Mouse (Mus musculus) adrenal gland, postnatal 36 days (tissue): ENCODE measurements around the gene Alg9. TPM values are rescaled to one million over a fixed set of nuclear protein-coding genes. Genes with fewer than 3 reads are reported as not detected.
A peak's percentile ranks its signal among the peaks of the same experiment; 100 is the strongest.
"Not testable (repeated sequence)": the region's sequence is repeated elsewhere in the genome, so short reads cannot be mapped to it uniquely, and the experiment has no call there.

Experiments
- DNase-seq, 2 experiments: peaks; one replicate each; pipeline ENCODE4 v3.0.0; 2021; ENCODE audit warnings: mixed read lengths in 1 of 2
- total RNA-seq, 2 experiments: library from RNA; stranded (reverse); gene quantifications; 2 replicates each; pipeline ENCODE4 v1.2.3; 2021

The Alg9 gene
- total RNA-seq, 2 experiments from 2014 or later = 24.2 to 27.7 TPM

DNA sequence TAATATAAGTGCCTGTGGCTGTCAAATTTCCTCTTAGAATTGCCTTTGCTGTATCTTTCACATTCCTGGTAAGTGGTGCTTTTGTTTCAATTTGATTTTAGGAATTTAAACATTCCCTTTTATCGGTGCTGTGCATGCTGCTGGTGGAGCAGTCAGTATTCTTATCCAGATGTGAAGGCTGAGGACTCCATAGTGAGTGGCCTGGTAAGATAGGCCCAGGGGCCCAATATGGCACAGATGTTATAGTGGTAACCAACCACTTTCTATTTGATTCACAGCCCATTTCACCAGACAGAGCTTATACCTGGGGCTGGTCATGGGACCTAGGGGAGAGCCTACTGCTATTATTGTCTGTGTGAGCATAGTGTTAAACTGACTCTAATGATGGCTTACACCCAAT is 41.7 kb downstream of the Alg9 start:
- DNase-seq = no peak

DNA sequence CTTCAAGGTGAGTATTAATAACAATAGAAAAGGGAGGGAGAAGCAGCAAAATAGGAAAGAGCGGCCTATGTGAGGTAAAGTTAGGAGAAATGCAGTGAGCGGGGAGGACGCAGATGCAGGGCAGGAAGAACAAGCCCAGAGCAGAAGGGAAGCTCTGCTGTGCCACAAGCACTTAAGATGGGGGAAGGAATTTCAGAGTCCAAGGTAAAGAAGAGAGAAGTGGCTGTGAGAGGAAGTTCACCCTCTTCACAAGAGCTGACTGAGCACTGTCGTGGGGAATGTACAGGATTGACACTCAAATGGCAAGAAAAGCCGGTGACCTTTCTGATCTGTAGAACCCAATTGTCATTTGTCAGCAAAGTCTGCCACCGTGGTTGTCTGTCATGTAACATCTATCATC is 43.2 kb downstream of the Alg9 start:
- no peak for DNase-seq

DNA sequence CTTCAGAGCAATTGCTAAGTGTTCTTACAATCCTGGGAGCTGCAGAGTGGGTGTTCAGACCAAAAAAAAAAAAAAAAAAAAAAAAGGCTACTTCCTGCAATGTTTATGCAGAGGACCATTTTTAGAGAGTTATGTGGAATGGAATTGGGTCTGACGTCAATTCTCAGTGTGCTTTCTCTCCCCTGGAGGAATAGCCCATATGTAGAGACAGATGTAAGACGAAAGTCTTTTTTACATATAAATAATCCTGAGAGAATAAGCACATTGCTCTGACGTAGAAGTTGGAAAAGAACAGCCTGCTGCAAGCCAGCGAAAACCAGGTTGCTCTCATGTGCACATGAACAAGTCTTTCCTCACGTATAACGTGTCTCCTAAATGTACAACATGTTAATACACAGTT is 44.9 kb downstream of the Alg9 start:
- no peak for DNase-seq

DNA sequence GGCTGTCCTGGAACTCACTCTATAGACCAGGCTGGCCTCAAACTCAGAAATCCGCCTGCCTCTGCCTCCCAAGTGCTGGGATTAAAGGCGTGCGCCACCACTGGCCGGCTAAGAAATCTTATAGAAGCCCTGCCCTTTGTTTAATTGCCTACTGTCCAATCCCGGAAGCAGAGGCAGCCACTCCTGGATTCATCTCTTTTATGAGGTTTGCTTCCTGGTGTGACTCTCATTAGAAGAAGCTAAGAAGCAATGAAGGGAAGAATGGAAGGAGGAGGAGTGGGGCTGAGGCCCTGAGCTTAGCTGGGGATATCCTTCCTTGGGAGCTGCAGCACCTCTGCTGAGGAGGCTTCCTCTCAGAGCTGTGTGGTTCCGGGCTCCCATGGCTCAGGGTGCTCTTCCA is 46.8 kb downstream of the Alg9 start:
- no peak for DNase-seq

DNA sequence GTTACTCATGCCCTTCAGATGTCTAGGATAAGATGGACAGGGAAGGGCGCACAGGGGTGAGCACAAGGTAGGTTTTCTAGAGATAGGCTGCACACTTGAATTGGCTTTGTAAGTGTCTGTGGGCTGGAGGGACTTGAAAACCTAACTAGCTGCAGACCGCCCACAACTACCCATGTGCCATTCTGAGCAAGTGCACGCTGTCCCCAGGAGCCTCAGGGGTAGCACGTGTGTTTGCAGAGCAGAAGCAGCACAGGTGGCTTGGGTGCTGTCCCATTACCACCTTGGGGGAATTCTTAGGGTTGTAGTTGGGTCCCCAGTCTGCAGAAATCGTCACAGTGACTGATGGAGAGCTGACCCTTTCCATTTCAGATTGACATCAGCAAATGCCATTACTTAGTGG is 47.4 kb downstream of the Alg9 start:
- DNase-seq = no peak

DNA sequence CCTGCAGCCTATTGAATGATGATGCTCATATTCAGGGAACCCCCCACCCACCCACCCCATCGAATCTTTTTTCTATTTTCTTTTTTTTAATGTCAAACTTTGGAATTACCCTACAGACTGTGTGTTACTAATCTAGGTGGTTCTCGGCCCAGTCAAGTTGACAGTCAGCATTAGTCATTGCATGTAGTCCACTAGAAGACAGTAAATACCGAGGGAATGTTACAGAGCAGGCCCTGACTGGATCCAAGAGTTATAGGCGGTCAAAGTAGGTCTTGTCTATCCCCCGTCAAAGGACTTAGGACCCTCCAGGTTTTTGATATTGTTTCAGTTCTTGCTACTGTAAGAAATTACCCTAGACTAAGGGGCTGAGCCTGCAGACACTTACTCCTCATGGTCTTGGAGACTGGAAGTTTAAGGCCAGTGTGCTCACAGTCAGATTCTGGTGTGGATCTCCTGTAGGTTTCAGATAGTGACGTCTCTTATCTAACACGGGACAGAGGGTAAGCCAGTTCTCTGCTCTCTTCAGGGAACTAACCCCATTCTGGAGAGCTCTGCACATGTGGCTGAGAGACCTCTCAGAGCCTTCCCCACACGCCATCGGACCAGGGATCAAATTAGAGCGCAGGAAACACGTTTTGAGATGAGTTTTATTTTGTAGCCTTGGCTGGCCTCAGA is 49.1 kb downstream of the Alg9 start:
- DNase-seq = no peak

DNA sequence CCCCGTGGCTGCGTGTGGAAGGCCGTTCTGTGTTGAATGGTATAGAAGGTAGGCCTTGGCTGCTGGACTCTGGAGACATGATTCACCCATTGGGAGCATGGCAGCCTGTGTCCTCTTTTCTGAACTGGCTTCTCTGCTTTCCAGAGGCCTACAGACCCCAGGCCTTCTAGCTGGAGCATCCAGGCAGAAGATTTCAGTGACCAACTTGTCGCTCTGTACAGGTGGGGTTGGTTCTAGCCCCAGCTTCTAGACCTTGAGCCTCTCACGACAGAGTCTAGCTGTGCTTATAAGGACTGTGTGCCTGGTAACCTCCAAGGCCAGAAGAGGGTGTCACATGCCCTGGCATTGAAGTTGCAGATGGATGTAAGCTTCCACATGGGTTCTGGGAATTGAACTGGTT is 56.7 kb downstream of the Alg9 start:
- no peak for DNase-seq

DNA sequence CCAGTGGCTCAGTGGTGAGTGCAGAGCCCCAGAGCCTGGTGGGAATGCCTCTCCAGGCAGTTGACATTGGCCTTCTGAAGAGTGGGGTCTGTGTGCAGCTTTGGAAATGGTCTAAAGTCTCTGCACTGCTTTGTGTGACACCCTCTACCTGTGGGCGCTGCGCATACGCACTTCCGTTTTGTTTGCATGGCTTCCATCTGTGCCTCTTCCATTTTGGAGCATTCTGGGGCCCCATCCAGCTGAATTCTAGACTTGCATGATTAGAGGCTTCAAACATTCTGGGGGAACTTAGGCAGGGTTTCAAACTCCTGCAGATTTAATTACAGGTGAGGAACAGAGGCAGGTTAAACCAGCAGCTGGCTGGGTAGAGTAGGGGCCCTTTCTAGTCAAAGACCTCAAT is 57.3 kb downstream of the Alg9 start:
- DNase-seq = no peak

DNA sequence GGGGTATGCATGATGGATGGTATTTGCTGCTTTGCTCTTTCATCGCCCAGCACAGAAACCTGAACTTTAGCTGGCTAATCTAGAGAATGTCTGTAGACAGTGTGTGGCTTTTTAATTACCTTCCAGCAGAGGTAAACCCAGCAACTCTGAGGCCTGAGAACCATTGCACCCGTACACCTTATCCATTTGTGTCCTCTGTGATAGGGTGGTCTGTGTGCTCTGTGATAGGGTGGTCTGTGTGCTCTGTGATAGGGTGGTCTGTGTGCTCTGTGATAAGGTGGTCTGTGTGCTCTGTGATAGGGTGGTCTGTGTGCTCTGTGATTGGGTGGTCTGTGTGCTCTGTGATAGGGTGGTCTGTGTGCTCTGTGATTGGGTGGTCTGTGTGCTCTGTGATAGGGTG is 57.8 kb downstream of the Alg9 start:
- not testable (repeated sequence) for DNase-seq

DNA sequence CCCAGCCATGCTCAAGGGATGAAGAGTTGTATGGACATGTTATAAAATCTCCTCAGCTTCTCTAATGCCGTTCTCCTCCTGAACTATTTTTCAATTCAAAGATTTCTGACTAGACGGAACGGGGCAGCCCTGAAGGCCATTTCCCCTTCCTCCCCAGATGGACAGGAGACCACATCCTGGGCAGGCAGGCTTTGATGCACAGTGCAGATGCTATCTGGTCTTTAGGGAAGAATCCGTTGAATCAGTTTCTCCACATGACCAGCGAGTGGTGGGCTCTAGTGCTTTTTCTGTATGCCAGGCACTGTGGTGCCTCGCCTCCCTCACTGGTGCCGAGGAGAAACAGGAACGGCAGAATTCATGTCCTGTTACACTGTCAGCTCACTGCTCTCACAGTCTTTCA is 59.0 kb downstream of the Alg9 start:
- no peak for DNase-seq

DNA sequence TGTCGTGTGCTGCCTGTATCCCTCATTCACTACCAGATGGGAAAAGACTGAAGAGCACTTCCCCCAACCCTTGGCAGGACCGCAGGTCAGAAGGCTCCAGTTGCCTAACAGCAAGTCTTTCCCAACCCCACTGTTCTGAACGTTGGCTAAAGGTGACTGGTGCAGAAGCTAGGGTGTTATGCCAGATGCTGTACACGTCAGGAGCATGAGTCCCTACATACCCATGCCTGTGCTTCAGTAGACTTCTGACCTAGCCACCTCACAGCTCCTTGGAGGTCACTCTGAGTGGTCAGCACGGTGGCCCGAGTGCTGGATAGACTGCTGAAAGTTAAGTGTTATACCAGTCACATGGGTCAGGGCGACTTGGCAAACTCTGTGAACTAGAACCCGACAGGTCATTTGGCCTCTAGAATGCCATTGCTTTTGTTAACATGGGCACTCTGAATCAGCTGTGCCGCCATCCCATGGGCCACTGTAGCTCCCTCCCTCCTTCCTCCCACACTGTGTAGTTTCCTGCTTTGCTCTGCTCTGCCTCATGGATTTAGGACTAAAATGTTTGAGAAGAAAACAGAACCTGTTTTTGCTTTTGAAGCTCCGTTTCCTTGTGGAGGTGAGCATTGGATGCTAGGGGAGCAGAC is 60.4 kb downstream of the Alg9 start:
- DNase-seq = peak; percentile 40 to 52

DNA sequence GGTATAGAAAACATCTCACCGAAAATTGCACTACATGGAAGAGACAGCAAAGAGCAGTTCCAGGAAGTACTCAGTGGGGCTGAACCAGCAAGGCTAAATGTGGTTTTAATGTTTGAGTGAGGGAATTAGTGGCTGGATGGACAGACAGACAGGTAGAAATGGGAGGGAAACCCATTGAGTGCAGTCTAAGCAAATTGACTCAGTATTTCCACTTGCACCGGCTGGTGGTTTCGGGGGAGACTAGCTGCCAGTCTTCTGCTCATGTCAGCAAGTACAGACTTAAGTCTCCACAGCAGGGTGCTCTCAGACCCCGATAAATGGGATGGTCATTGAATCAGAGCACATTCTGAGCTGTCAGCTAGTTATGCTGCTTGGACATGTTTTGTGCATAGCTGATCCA is 61.3 kb downstream of the Alg9 start:
- DNase-seq = no peak

DNA sequence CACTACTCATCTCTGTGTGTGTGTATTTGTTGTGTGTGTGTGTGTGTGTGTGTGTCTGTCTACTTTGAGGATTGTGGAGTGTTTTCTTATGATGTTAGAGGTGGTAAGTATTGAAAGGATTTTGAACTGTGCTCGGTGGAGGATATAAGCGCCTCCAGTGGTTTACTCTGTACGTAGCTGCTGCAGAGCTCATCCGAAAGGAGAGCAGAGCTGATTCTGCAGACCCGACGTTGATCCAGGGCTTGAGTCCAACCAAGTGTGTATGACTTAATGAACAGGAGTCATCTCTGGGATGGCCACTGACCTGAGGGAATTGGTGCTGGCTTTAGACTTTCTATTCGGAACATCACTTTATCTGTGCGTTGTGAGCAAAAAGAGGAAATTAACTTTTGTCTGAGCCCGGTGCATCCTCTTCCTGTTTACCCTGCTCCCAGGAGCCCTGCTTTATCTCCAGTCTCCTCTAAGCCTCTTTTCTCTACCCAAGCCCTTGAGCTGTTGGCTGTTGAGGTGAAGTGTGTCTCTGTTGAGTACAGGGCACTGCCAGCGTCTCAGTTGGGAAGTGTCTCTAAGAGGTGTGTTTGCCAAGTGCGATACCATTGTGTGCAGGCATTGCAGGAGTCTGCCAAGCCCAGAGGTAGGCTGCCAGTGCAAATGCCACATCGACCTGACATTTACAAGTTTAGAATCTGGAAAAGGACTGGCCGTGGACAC is 66.4 kb downstream of the Alg9 start:
- no peak for DNase-seq

DNA sequence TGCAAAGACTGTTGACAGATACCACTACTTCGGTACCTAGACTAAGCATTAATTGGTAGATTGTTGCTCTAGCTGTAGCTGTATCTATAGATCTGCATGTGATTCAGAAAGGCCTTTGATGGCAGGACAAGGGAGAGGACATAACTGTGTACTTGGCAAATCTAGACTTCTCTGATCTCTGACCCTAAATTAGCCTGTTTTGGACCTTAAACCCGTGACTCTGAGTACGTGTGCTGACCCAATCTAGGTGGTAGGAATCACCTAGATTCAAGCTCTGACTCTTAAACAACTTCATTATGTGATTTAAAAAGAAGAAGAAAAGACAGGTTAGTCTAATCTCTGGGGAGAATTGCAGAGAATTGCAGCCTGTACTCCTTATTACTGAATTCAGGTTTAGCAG is 70.3 kb downstream of the Alg9 start, which contains the start of gene Ppp2r1b:
TSS of gene Ppp2r1b (plus strand) at position 221 of the 400 bp plus-strand sequence.
- no peak for DNase-seq

DNA sequence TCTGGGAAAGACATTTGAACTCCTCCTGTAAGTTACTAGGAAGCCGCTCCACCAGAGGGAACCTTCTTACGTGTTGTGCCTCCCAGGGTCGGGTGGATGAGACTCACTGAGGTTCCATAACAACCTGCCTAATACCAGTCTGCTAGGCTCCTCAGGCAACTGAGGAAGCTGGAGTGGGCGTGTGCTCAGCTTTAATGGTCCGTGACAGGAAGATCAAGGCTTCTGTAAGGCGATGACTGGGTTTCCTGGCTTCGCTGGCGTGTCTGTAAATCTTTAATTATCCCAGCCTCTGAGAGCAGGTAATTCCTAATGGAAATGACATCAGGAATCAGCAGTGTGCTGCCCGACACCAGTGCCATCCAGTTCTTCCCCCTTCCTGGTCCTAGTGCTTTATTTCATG is 70.7 kb downstream of the Alg9 start:
- no peak for DNase-seq

DNA sequence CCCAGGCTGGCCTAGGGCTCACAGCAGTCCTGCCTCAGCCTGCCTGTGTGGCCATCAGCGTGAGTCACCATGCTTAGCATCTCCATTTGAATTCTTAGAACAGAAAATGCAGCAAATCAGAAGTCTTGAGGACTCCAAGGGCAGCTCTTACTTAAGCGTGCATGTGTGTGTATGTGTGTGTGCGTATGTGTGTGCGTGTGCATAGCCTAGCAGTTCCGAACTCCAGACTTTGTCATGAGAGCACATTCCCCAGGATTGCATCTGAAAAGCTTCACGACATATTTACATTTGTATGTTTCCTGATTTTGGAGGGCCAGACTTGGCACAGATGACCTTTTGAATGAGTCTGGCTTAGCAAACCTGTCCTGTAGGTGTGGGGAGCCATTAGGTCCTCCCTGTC is 72.3 kb downstream of the Alg9 start:
- no peak for DNase-seq

DNA sequence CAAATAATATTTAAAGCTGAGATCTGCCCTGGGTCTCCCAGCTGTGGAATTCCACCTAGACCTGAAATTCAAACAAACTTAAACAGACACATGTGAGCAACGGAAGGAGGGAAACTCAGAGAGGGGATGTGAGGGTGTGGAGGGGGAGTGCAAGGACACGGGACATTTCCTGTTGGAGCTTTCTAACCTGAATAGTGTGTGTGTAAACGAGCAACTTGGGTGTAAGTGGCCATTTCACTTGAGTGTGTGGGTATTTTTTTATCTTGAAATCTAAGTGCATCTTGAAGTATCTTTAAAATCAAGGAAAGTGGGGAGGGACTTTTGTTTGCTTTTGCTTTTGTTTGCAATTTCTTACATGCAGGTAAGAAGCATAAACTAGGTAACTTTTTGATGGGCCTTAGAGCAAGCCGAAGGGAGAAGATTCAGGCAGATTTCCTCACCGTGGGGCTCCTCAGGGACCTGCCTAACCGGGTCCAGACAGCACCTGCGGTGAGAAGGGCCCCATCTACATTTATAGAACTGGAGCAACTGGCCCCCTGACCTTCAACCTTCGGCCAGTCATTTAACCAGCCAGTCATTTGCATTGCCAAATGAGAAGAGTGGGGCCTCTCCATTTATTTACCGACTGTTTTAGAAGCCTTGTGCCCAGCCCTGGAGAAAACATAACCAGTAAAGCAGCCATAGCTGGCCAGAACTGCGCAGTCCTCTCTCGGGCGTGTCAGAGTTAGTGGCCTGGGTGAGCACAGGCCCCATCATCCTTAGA is 73.0 kb downstream of the Alg9 start:
- DNase-seq = no peak

DNA sequence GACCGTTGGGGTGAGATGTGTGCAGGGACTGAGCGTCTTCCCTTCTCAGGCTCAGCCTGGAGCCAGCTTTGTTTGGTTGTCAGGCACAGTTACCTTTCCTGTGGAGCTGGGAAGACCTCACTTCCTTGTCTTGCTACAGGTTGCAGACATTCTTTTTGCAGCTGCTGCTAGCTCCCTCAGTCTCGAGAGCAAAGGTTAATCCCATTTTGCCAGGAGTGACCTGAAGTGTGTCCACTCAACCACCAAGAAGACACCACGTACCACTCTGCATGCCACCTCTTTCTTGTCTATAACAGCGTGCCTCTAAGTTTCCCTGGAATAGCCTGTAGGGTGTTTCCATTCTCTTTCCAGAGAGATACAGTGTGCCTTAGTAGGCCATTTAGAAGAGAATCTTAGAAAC is 74.0 kb downstream of the Alg9 start:
- no peak for DNase-seq

DNA sequence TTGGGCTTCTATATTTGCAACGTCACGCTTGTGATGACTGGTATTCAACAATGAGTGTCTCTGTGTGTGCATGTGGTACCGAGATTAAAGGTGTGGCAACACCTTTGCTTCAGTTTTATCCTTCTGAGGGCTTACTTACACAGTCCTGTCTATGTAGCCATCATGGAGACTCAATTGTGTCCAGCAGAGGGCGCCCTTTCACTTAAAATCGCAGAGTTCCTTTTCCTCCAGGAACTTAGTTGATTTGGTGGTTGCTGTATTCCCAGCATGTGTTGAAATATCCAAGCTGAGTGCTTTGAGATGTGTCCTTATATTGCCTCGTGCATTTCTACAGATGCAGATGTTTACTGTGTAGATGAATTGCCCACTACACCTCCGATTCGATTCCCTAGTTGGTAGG is 74.4 kb downstream of the Alg9 start:
- DNase-seq = peak; percentile 89 to 92

DNA sequence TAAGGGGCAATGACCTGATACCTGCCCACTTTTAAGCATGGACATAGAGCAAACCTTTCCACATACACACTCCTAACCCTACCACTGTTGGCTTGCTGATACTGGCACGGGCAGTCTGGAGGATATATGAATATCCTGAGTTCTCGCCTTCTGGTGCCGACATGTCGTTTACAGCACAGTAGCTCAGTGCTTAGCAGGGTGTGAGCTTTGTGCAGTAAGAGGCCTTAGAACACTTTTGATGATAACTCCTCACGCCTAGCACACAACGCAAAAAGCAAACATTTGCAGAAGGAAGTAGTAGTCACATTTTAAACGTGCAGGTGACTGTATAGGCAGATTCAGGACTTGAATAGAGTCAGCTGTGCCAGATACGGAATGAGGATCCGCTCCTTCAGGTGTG is 74.9 kb downstream of the Alg9 start:
- DNase-seq = no peak

DNA sequence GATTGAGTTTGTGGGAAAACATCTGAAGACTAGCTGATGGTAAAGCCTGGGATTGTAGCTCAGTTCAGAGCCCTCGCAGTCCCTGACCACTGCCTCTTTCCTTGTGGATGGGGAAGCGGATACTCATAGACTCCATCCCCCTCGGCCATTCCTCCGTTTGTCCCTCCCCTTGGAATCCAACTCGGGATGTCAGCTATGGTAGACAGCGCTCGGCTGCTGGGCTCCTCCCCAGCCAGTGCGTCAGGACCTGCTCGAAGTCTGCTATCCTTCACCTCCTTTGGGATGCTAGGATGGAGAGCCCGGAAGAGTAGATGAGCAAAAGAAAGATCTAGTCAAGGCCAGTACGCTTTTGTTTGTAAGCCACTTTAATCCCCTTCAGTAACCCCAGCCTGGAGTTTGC is 75.5 kb downstream of the Alg9 start:
- no peak for DNase-seq

DNA sequence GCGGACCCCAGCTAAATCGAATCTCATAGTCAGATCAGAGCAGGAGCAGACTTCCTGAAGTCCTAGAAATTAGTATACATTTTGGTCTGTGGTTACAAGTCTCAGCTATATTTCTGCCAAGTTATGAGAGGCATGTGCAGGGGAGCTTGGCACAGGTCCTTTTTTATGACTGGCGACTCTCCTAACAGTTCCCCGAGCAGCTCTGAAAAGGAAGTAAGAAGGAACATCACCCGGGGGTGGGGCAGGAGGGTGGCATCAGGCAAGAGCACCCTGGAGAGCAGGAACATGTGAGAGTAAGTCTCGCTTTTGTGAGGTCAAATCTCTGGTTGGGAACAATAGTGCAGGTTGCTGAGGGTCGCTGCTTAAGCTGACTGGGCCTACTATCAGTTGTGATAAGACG is 75.9 kb downstream of the Alg9 start:
- DNase-seq = no peak
